Mouse (Mus musculus): Measurements from ENCODE around the gene Il20rb. TPM values are rescaled to one million over a fixed set of nuclear protein-coding genes. Genes with fewer than 3 reads are reported as not detected.

Il20rb gene
- polyA plus RNA-seq, 1 experiment: not detected

GRCm38 (mm10) chr9:100488056-100488713 lies 1.6 kb upstream of the Il20rb start:
- Histone ChIP-seq H3K4me3 (ENCODE audit: insufficient read depth, low read depth, low read length) (no peak overlapping the region), H3K27ac (replicated peaks; ENCODE audit: low read depth, low read length) (peak overlapping the region; percentile 70), H3K4me1 (ENCODE audit: control insufficient read depth, insufficient read depth, insufficient read length, low read length) (peaks cover 20% of the 10 kb centered on the region)

GRCm38 (mm10) chr9:100483318-100483717 lies 3.3 kb downstream of the Il20rb start:
- Histone ChIP-seq H3K27ac (replicated peaks; ENCODE audit: low read depth, low read length) (no peak overlapping the region), H3K4me3 (ENCODE audit: insufficient read depth, low read depth, low read length) (no peak overlapping the region), H3K4me1 (ENCODE audit: control insufficient read depth, insufficient read depth, insufficient read length, low read length) (peaks cover 13% of the 10 kb centered on the region)

GRCm38 (mm10) chr9:100481626-100482025 lies 5.0 kb downstream of the Il20rb start:
- Histone ChIP-seq H3K4me1 (ENCODE audit: control insufficient read depth, insufficient read depth, insufficient read length, low read length) (peaks cover 12% of the 10 kb centered on the region), H3K27ac (replicated peaks; ENCODE audit: low read depth, low read length) (no peak overlapping the region), H3K4me3 (ENCODE audit: insufficient read depth, low read depth, low read length) (no peak overlapping the region)

GRCm38 (mm10) chr9:100474056-100474455 lies 12.5 kb downstream of the Il20rb start:
- peaks cover 20% of the 10 kb centered on the region for H3K4me1 ChIP-seq (ENCODE audit: control insufficient read depth, insufficient read depth, insufficient read length, low read length)
- no peak overlapping the region for H3K27ac ChIP-seq (replicated peaks; ENCODE audit: low read depth, low read length)
- no peak overlapping the region for H3K4me3 ChIP-seq (ENCODE audit: insufficient read depth, low read depth, low read length)

- Histone ChIP-seq H3K4me3 (ENCODE audit: insufficient read depth, low read depth, low read length) (no peak overlapping the region), H3K27ac (replicated peaks; ENCODE audit: low read depth, low read length) (no peak overlapping the region), H3K4me1 (ENCODE audit: control insufficient read depth, insufficient read depth, insufficient read length, low read length) (peaks cover 20% of the 10 kb centered on the region)
Observed at GRCm38 (mm10) chr9:100473361-100473760, 13.2 kb downstream of the Il20rb start.

GRCm38 (mm10) chr9:100472931-100473330 lies 13.7 kb downstream of the Il20rb start:
- Histone ChIP-seq H3K27ac (replicated peaks; ENCODE audit: low read depth, low read length) (no peak overlapping the region), H3K4me3 (ENCODE audit: insufficient read depth, low read depth, low read length) (no peak overlapping the region), H3K4me1 (ENCODE audit: control insufficient read depth, insufficient read depth, insufficient read length, low read length) (peaks cover 25% of the 10 kb centered on the region)

GRCm38 (mm10) chr9:100471605-100471953 lies 15.0 kb downstream of the Il20rb start:
- Histone ChIP-seq H3K4me3 (ENCODE audit: insufficient read depth, low read depth, low read length) (no peak overlapping the region), H3K4me1 (ENCODE audit: control insufficient read depth, insufficient read depth, insufficient read length, low read length) (peaks cover 34% of the 10 kb centered on the region), H3K27ac (replicated peaks; ENCODE audit: low read depth, low read length) (peak overlapping the region; percentile 70)

- Histone ChIP-seq H3K4me3 (ENCODE audit: insufficient read depth, low read depth, low read length) (no peak overlapping the region), H3K4me1 (ENCODE audit: control insufficient read depth, insufficient read depth, insufficient read length, low read length) (peaks cover 37% of the 10 kb centered on the region), H3K27ac (replicated peaks; ENCODE audit: low read depth, low read length) (peak overlapping the region; percentile 70)
Observed at GRCm38 (mm10) chr9:100470936-100471604, 15.5 kb downstream of the Il20rb start.

GRCm38 (mm10) chr9:100470228-100470627 lies 16.4 kb downstream of the Il20rb start:
- peaks cover 38% of the 10 kb centered on the region for H3K4me1 ChIP-seq (ENCODE audit: control insufficient read depth, insufficient read depth, insufficient read length, low read length)
- H3K4me3 ChIP-seq (ENCODE audit: insufficient read depth, low read depth, low read length): no peak overlapping the region
- H3K27ac ChIP-seq (replicated peaks; ENCODE audit: low read depth, low read length): peak overlapping the region; percentile 31; the same call in 1 of the 2 replicates

- Histone ChIP-seq H3K4me1 (ENCODE audit: control insufficient read depth, insufficient read depth, insufficient read length, low read length) (peaks cover 38% of the 10 kb centered on the region), H3K27ac (replicated peaks; ENCODE audit: low read depth, low read length) (peak overlapping the region; percentile 31), H3K4me3 (ENCODE audit: insufficient read depth, low read depth, low read length) (no peak overlapping the region)
Observed at GRCm38 (mm10) chr9:100469681-100470080, 16.9 kb downstream of the Il20rb start.

- Histone ChIP-seq H3K4me1 (ENCODE audit: control insufficient read depth, insufficient read depth, insufficient read length, low read length) (peaks cover 34% of the 10 kb centered on the region), H3K4me3 (ENCODE audit: insufficient read depth, low read depth, low read length) (no peak overlapping the region), H3K27ac (replicated peaks; ENCODE audit: low read depth, low read length) (peak overlapping the region; percentile 67)
Observed at GRCm38 (mm10) chr9:100468151-100468550, 18.4 kb downstream of the Il20rb start.

GRCm38 (mm10) chr9:100467653-100468052 lies 18.9 kb downstream of the Il20rb start:
- Histone ChIP-seq H3K4me3 (ENCODE audit: insufficient read depth, low read depth, low read length) (no peak overlapping the region), H3K4me1 (ENCODE audit: control insufficient read depth, insufficient read depth, insufficient read length, low read length) (peaks cover 34% of the 10 kb centered on the region), H3K27ac (replicated peaks; ENCODE audit: low read depth, low read length) (peak overlapping the region; percentile 67)

- peak overlapping the region; percentile 60 for H3K27ac ChIP-seq (replicated peaks; ENCODE audit: low read depth, low read length)
- H3K4me1 ChIP-seq (ENCODE audit: control insufficient read depth, insufficient read depth, insufficient read length, low read length): peaks cover 37% of the 10 kb centered on the region
- no peak overlapping the region for H3K4me3 ChIP-seq (ENCODE audit: insufficient read depth, low read depth, low read length)
Observed at GRCm38 (mm10) chr9:100466743-100467142, 19.8 kb downstream of the Il20rb start.

GRCm38 (mm10) chr9:100465988-100466387 lies 20.6 kb downstream of the Il20rb start:
- no peak overlapping the region for H3K4me3 ChIP-seq (ENCODE audit: insufficient read depth, low read depth, low read length)
- no peak overlapping the region for H3K27ac ChIP-seq (replicated peaks; ENCODE audit: low read depth, low read length)
- peaks cover 35% of the 10 kb centered on the region for H3K4me1 ChIP-seq (ENCODE audit: control insufficient read depth, insufficient read depth, insufficient read length, low read length)

- Histone ChIP-seq H3K27ac (replicated peaks; ENCODE audit: low read depth, low read length) (no peak overlapping the region), H3K4me1 (ENCODE audit: control insufficient read depth, insufficient read depth, insufficient read length, low read length) (peaks cover 35% of the 10 kb centered on the region), H3K4me3 (ENCODE audit: insufficient read depth, low read depth, low read length) (no peak overlapping the region)
Observed at GRCm38 (mm10) chr9:100465380-100465779, 21.2 kb downstream of the Il20rb start.

GRCm38 (mm10) chr9:100463771-100464170 lies 22.8 kb downstream of the Il20rb start:
- H3K27ac ChIP-seq (replicated peaks; ENCODE audit: low read depth, low read length): no peak overlapping the region

More at GRCm38 (mm10) chr9:100463771-100464170, 22.8 kb downstream of the Il20rb start:
- H3K4me1 ChIP-seq (ENCODE audit: control insufficient read depth, insufficient read depth, insufficient read length, low read length): peaks cover 24% of the 10 kb centered on the region
- H3K4me3 ChIP-seq (ENCODE audit: insufficient read depth, low read depth, low read length): no peak overlapping the region

Data from brown adipose tissue, adult 24 weeks (tissue).